Mouse (Mus musculus) heart, embryonic 13.5 days (tissue): ENCODE data around the gene Atf7. TPM values are rescaled to one million over a fixed set of nuclear protein-coding genes. Genes with fewer than 3 reads are reported as not detected.
"Not testable (repeated sequence)": the region's sequence is repeated elsewhere in the genome, so short reads cannot be mapped to it uniquely, and the experiment has no call there.

ENCODE experiments used
- ATAC-seq: fragments of 200-750 bp; cut with Nextera tagmentation; 2 replicates; pipeline ENCODE4 v1.8.0; 2017; ENCODE audit warnings: moderate TSS enrichment; ENCODE audit not compliant: insufficient number of reproducible peaks, low FRiP score, low TSS enrichment; ENCODE audit errors: extremely low read depth
- H3K27ac ChIP-seq: fragments of 300-500 bp; sonication (generic); replicated peaks from 2 replicates; pipeline ENCODE4 v1.5.1; 2015; ENCODE audit warnings: moderate library complexity, mild to moderate bottlenecking, inconsistent platforms
- H3K27me3 ChIP-seq: fragments of 300-500 bp; sonication (generic); replicated peaks from 2 replicates; pipeline ENCODE4 v1.6.1; 2015; ENCODE audit warnings: mild to moderate bottlenecking, inconsistent platforms
- H3K36me3 ChIP-seq: fragments of 300-500 bp; sonication (generic); 2 replicates; pipeline ENCODE4 v1.6.1; 2015; ENCODE audit warnings: mild to moderate bottlenecking, inconsistent platforms
- H3K4me1 ChIP-seq: fragments of 300-500 bp; sonication (generic); 2 replicates; pipeline ENCODE4 v1.6.1; 2015; ENCODE audit warnings: inconsistent platforms
- H3K4me2 ChIP-seq: fragments of 300-500 bp; sonication (generic); 2 replicates; pipeline ENCODE4 v1.6.1; 2015; ENCODE audit warnings: inconsistent platforms, mild to moderate bottlenecking, moderate library complexity
- H3K4me3 ChIP-seq: fragments of 300-500 bp; sonication (generic); 2 replicates; pipeline ENCODE4 v1.5.1; 2015; ENCODE audit warnings: moderate library complexity, mild to moderate bottlenecking, inconsistent platforms
- H3K9ac ChIP-seq: fragments of 300-500 bp; sonication (generic); 2 replicates; pipeline ENCODE4 v1.6.1; 2015; ENCODE audit warnings: inconsistent platforms, mild to moderate bottlenecking, moderate library complexity
- H3K9me3 ChIP-seq: fragments of 300-500 bp; sonication (generic); 2 replicates; pipeline ENCODE4 v1.6.1; 2016; ENCODE audit warnings: inconsistent platforms
- WGBS: fragments of 180-500 bp; shearing (Covaris S2); methylation state at CpG from one replicate; pipeline ENCODE4 v1.1.7; 2015; ENCODE audit warnings: mixed read lengths; 5-methylcytosine and 5-hydroxymethylcytosine counted together
- polyA plus RNA-seq: library from polyadenylated mRNA; unstranded; fragments of >200 nt; fragmentation: Nextera tagmentation; extraction: Ambion mirVana; gene quantifications from 2 replicates; pipeline ENCODE4 v1.2.1, GENCODE M21; 2015

Atf7 gene
- polyA plus RNA-seq, 1 experiment from 2014 or later = 25.1 TPM

DNA sequence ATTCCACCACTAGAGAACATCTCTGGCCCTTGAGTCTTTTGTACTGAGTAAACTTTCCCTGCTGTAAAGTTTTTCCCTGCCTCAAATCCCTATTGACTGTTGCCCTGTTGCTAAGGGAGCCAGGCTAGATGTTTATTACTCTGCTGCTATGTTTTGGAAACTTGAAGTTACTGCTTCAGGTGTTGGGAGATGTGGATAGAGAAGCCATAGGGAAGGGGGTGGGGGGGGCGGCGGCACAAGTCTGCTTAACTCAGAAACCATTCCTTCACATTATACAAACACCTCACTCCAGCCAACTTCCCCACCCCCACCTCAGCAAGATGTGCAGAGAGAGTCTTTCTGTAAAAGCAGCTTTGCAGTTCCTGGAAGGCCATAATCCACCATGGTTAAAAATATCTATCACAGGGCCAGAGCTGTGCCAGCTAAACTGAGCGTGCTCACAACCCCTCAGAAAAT is 32.7 kb upstream of the Atf7 start:
- Histone ChIP-seq H3K9ac (peak overlapping the region; percentile 58), H3K27ac (peak overlapping the region; percentile 95), H3K4me1 (peaks cover 43% of the 10 kb centered on the region), H3K36me3 (peaks cover 35% of the 10 kb centered on the region), H3K27me3 (no peaks in the 10 kb centered on the region), H3K4me2 (peak overlapping the region; percentile 25), H3K4me3 (no peak overlapping the region), H3K9me3 (no peaks in the 10 kb centered on the region)
- ATAC-seq = no peak
- WGBS = 47% methylated on average over 3 of the region's 3 CpGs

- no peaks in the 10 kb centered on the region for H3K27me3 ChIP-seq
- peaks cover 43% of the 10 kb centered on the region for H3K4me1 ChIP-seq
- H3K4me3 ChIP-seq = no peak overlapping the region
- WGBS = 28% methylated on average over 4 of the region's 4 CpGs
- peak overlapping the region; percentile 95 for H3K27ac ChIP-seq
- peak overlapping the region; percentile 58 for H3K9ac ChIP-seq
- peak; percentile 63; the same call in 1 of the 2 replicates for ATAC-seq
- peaks cover 22% of the 10 kb centered on the region for H3K36me3 ChIP-seq
- no peaks in the 10 kb centered on the region for H3K9me3 ChIP-seq
- peak overlapping the region; percentile 32 for H3K4me2 ChIP-seq
Observed at GRCm38 (mm10) chr15:102656658-102657057, 31.4 kb upstream of the Atf7 start.

DNA sequence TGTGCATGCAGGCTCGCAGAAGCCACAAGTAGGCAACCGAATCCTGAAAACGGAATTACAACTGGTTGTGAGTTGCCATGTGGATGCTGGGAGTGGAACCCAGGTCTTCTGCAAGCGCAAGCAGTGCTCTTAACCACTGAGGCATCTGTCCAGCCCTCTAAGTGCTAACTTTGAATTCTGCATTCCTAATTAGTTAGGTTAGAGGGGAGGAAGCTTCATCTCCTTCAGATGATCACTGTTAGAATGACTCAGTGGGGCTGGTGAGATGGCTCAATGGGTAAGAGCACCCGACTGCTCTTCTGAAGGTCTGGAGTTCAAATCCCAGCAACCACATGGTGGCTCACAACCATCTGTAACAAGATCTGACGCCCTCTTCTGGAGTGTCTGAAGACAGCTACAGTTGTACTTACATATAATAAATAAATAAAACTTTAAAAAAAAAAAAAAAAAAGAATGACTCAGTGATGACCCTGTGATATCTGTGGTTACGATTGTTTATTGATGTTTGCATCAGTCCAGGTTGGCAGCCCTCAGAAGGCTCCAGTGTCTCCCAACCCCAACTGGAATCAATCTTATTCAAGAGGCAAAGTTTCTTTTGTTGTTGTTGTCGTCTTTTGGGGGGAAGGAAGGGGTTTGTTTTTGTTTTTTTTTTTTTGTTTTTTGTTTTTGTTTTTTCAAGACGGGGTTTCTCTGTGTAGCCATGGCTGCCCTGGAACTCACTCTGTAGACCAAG is 26.8 kb upstream of the Atf7 start:
- H3K27me3 ChIP-seq, H3K4me2 ChIP-seq, H3K9ac ChIP-seq, H3K27ac ChIP-seq, H3K4me3 ChIP-seq, ATAC-seq, H3K36me3 ChIP-seq, H3K9me3 ChIP-seq: not testable (repeated sequence)
- peaks cover 14% of the 10 kb centered on the region for H3K4me1 ChIP-seq
- WGBS = 76% methylated on average over 9 of the region's 9 CpGs

- Histone ChIP-seq H3K4me2 (no peak overlapping the region), H3K27ac (no peak overlapping the region), H3K36me3 (no peaks in the 10 kb centered on the region), H3K9ac (no peak overlapping the region), H3K4me3 (no peak overlapping the region), H3K9me3 (no peaks in the 10 kb centered on the region), H3K27me3 (no peaks in the 10 kb centered on the region), H3K4me1 (peaks cover 4% of the 10 kb centered on the region)
- WGBS = 80% methylated on average over 3 of the region's 3 CpGs
- no peak for ATAC-seq
Observed at GRCm38 (mm10) chr15:102651107-102651506, 25.8 kb upstream of the Atf7 start.

DNA sequence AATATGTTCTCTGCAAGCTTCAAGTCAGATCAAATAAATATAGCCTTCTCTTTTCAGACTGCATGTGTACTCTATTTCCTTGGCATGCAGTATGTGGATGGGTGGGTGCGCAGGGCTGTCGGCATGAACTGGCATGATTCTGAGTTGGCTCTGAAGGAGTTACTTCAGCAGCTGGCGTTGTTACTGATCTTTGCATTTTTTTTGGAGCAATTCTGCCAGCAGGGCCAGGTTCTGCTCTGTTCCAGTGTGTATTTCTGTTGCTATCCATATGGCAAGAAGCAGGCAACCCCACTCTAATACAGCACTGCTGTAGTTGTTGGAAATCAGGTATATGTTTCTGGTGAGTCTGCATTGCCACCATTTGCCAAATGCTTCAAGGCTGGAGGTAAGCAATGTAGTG is 10.6 kb upstream of the Atf7 start:
- Histone ChIP-seq H3K4me1 (no peaks in the 10 kb centered on the region), H3K4me2 (no peak overlapping the region), H3K36me3 (no peaks in the 10 kb centered on the region), H3K27me3 (no peaks in the 10 kb centered on the region), H3K9me3 (peaks cover 3% of the 10 kb centered on the region; the same call in 1 of the 2 replicates), H3K4me3 (no peak overlapping the region), H3K9ac (no peak overlapping the region), H3K27ac (no peak overlapping the region)
- WGBS = 86% methylated on average over 3 of the region's 3 CpGs
- ATAC-seq = no peak

DNA sequence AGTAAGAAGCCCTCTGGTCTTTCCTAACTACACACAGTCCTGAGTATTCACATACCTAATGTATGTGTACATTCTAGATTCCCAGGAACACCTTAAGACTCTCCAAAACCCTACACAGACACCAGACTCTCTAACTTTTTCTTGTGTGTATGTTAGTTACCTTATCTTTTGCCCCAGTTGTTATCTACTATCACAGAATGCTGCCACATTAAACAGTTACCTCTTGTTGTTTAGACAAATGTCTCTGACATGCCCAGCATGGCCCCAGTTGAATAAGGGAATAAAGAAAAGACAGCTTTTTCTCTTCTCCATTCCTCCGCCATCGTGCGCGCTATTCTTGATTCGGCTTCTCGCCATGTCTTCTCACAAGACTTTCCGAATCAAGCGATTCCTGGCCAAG is 9.4 kb upstream of the Atf7 start:
- ATAC-seq = no peak
- H3K4me1 ChIP-seq = no peaks in the 10 kb centered on the region
- H3K4me2 ChIP-seq = no peak overlapping the region
- no peak overlapping the region for H3K4me3 ChIP-seq
- no peak overlapping the region for H3K9ac ChIP-seq
- no peaks in the 10 kb centered on the region for H3K27me3 ChIP-seq
- peaks cover 3% of the 10 kb centered on the region; the same call in 1 of the 2 replicates for H3K9me3 ChIP-seq
- no peak overlapping the region for H3K27ac ChIP-seq
- WGBS = 86% methylated on average over 8 of the region's 8 CpGs
- no peaks in the 10 kb centered on the region for H3K36me3 ChIP-seq

DNA sequence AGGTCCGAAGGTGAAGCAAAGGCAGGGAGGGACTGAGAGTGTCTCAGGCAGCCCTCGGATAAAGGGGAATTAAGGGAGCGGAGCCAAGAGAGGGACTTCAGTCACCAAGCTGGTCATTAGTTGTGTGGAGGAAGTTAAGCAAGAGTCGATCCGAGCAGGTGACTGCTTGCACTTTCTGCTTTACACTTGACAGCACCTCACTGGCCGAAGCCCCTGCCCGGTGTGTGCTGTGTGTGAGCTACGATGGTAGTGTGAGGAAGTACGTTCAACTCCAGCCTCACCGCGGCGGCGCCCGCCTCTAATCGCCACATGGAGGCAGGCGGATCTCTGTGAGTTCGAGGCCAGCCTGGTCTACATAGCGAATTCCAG is 407 bp upstream of the Atf7 start:
- peak overlapping the region; percentile 72 for H3K4me2 ChIP-seq
- H3K36me3 ChIP-seq = peaks cover 5% of the 10 kb centered on the region; the same call in 1 of the 2 replicates
- peak overlapping the region; percentile 86 for H3K9ac ChIP-seq
- peaks cover 27% of the 10 kb centered on the region for H3K4me1 ChIP-seq
- H3K9me3 ChIP-seq = no peaks in the 10 kb centered on the region
- no peak; the same call in 1 of the 2 replicates for ATAC-seq
- peak overlapping the region; percentile 100 for H3K27ac ChIP-seq
- 1% methylated on average over 18 of the region's 18 CpGs for WGBS
- peak overlapping the region; percentile 70 for H3K4me3 ChIP-seq
- H3K27me3 ChIP-seq = no peaks in the 10 kb centered on the region

GRCm38 (mm10) chr15:102624291-102624969 is 834 bp downstream of the Atf7 start:
- peak overlapping the region; percentile 72 for H3K4me2 ChIP-seq
- H3K4me1 ChIP-seq = peaks cover 27% of the 10 kb centered on the region
- H3K4me3 ChIP-seq = peak overlapping the region; percentile 70
- WGBS = 2% methylated on average over 17 of the region's 17 CpGs
- H3K27ac ChIP-seq = peak overlapping the region; percentile 100
- ATAC-seq = no peak
- H3K9me3 ChIP-seq = no peaks in the 10 kb centered on the region
- H3K27me3 ChIP-seq = no peaks in the 10 kb centered on the region
- peaks cover 11% of the 10 kb centered on the region for H3K36me3 ChIP-seq
- H3K9ac ChIP-seq = peak overlapping the region; percentile 86

- H3K4me3 ChIP-seq = 0 out of 2 replicates have a peak overlapping the region, but pooled peaks have one; percentile 70
Observed at GRCm38 (mm10) chr15:102623121-102623520, 2.1 kb downstream of the Atf7 start.

GRCm38 (mm10) chr15:102622536-102622935 is 2.7 kb downstream of the Atf7 start:
- Histone ChIP-seq H3K27me3 (no peaks in the 10 kb centered on the region), H3K4me3 (no peak overlapping the region), H3K4me2 (peak overlapping the region; percentile 72; the same call in 1 of the 2 replicates), H3K36me3 (peaks cover 18% of the 10 kb centered on the region), H3K4me1 (peaks cover 27% of the 10 kb centered on the region), H3K27ac (no peak overlapping the region), H3K9me3 (no peaks in the 10 kb centered on the region), H3K9ac (0 out of 2 replicates have a peak overlapping the region, but pooled peaks have one; percentile 3)
- ATAC-seq = no peak

More at GRCm38 (mm10) chr15:102623121-102623520, 2.1 kb downstream of the Atf7 start:
- 85% methylated on average over 3 of the region's 3 CpGs for WGBS
- no peak overlapping the region for H3K27ac ChIP-seq
- no peaks in the 10 kb centered on the region for H3K9me3 ChIP-seq
- H3K9ac ChIP-seq = peak overlapping the region; percentile 33; the same call in 1 of the 2 replicates
- H3K36me3 ChIP-seq = peaks cover 18% of the 10 kb centered on the region
- peak overlapping the region; percentile 72 for H3K4me2 ChIP-seq
- no peak for ATAC-seq
- H3K4me1 ChIP-seq = peaks cover 27% of the 10 kb centered on the region
- no peaks in the 10 kb centered on the region for H3K27me3 ChIP-seq

DNA sequence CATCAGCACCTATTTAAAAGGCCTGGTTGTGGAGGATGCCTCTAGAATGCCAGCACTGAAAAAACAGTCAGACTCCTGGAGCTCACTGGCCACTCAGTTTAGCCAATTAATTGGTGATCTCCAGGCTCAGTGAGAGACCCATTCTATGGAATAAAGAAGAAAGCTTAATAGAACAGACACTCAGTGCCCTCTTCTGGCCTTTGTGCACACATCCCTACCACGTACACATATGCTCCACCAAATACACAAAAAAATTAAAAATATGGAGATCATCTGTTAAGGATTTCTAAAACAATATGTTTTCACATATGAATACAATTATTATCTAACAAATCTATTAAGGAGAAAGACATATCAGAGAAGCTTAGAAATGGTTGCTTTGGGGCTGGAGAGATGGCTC is 4.5 kb downstream of the Atf7 start:
- H3K27ac ChIP-seq = no peak overlapping the region
- no peaks in the 10 kb centered on the region for H3K27me3 ChIP-seq
- no peak overlapping the region for H3K9ac ChIP-seq
- no peak for ATAC-seq
- H3K4me2 ChIP-seq = no peak overlapping the region
- 95% methylated on average over 1 of the region's 1 CpGs for WGBS
- peaks cover 22% of the 10 kb centered on the region for H3K4me1 ChIP-seq
- H3K4me3 ChIP-seq = no peak overlapping the region
- peaks cover 18% of the 10 kb centered on the region for H3K36me3 ChIP-seq
- H3K9me3 ChIP-seq = no peaks in the 10 kb centered on the region
